Mouse (Mus musculus): ENCODE results near the gene Snip1. TPM values are rescaled to one million over a fixed set of nuclear protein-coding genes. Genes with fewer than 3 reads are reported as not detected.

Gene Snip1
- polyA plus RNA-seq, 1 experiment: 48.7 TPM

DNA sequence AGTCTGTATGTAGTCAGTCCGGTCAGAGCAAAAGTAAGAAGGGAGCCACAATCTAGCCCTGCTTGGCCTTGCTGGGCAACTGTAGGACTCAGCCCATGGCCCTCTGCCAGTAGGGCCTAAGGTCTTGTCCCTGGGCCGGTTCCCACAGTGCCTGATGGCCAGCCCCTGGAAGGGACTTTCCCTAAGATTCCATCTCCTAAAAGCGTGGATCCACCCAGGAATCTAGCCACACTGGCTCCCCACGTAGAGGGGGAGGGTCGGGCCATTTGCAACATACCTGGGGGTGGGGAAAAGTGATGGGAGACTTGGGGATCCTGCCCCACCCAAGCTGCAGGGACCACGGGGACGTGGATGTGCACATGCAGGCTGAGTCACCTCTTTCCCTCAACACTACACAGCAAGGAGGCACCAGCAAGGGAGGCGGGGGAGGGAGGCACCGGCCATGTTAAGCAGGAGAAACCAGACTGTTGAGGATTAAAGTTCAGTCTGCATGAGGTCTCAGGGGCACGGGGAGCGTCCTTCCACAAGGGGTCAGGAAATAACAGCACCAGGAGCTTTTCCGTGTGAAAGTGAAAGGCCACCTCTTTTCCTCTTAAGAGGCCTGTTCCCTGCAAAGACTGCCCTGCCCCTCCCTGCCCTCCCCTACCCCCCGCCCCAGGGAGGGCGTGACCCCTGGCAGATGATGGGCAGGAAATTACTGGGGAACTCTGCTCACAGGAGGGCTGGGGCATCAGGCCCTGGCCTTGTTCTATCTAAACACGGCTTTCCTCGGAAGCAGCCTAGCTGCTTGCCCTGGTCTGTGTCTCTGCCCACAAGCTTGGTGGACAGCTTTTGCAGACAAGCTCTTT, 56.2 kb downstream of the Snip1 start:
- no peak for TF ChIP-seq GATA1 (IDR thresholded peaks at IDR 0.05; ENCODE audit: low read length)

DNA sequence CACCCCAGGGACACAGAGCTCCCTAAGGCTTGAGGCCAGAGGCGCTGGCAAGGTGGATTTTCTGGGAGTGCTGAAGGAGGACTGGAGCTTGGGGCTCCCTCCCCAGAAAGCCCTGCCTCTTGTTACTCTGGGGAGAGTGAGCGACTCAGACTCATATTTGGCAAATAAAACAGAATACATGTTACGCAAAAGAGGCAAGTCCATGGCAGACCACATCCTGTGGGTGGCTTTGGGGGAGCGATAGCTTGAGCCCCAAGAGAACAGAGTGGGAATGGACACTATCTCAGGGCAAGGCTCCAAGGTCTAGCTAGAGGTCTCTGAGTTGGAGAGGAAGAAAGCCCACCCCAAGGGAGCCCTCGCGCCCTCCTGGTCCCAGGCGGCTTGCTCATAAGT, 56.8 kb downstream of the Snip1 start:
- TF ChIP-seq GATA1 (IDR thresholded peaks at IDR 0.05; ENCODE audit: low read length): no peak

Other genes with a start within 250 kb of the Snip1 start
- 19.9 and 24.9 TPM in 2 replicates for gene Yrdc, start 216.0 kb upstream of the Snip1 start, polyA plus RNA-seq (2012)
- 34.7 and 41.4 TPM in 2 replicates for gene 1110065P20Rik, start 215.5 kb upstream of the Snip1 start, polyA plus RNA-seq (2012)
- gene Maneal, start 204.5 kb upstream of the Snip1 start, polyA plus RNA-seq (2012): not detected in 2 replicates
- gene Epha10, start 185.8 kb upstream of the Snip1 start, polyA plus RNA-seq (2012): not detected in 2 replicates
- gene 9930104L06Rik, start 129.6 kb upstream of the Snip1 start, polyA plus RNA-seq (2012): 3.3 and 3.7 TPM in 2 replicates
- 166 and 199 TPM in 2 replicates for gene Cdca8, start 127.4 kb upstream of the Snip1 start, polyA plus RNA-seq (2012)
- not detected in 2 replicates for gene Rspo1, start 80.2 kb upstream of the Snip1 start, polyA plus RNA-seq (2012)
- gene Gnl2, start 50.1 kb upstream of the Snip1 start, polyA plus RNA-seq (2012): 75.8 and 89.1 TPM in 2 replicates
- not detected in 2 replicates for gene Dnali1, start 969 bp upstream of the Snip1 start, polyA plus RNA-seq (2012)
- 72.3 and 115 TPM in 2 replicates for gene Meaf6, start 18.5 kb downstream of the Snip1 start, polyA plus RNA-seq (2012)
- 1.4 and 1.7 TPM in 2 replicates for gene Zc3h12a, start 61.2 kb downstream of the Snip1 start, polyA plus RNA-seq (2012)